Mouse (Mus musculus) retina, embryonic 14.5 days (tissue): ENCODE data around the gene Arhgap27.
"Not testable (repeated sequence)": the region's sequence is repeated elsewhere in the genome, so short reads cannot be mapped to it uniquely, and the experiment has no call there.

Experiments used
- DNase-seq: peaks from one replicate; pipeline ENCODE4 v3.0.0-alpha.2; 2015; ENCODE audit warnings: low spot score

The Arhgap27 gene

DNA sequence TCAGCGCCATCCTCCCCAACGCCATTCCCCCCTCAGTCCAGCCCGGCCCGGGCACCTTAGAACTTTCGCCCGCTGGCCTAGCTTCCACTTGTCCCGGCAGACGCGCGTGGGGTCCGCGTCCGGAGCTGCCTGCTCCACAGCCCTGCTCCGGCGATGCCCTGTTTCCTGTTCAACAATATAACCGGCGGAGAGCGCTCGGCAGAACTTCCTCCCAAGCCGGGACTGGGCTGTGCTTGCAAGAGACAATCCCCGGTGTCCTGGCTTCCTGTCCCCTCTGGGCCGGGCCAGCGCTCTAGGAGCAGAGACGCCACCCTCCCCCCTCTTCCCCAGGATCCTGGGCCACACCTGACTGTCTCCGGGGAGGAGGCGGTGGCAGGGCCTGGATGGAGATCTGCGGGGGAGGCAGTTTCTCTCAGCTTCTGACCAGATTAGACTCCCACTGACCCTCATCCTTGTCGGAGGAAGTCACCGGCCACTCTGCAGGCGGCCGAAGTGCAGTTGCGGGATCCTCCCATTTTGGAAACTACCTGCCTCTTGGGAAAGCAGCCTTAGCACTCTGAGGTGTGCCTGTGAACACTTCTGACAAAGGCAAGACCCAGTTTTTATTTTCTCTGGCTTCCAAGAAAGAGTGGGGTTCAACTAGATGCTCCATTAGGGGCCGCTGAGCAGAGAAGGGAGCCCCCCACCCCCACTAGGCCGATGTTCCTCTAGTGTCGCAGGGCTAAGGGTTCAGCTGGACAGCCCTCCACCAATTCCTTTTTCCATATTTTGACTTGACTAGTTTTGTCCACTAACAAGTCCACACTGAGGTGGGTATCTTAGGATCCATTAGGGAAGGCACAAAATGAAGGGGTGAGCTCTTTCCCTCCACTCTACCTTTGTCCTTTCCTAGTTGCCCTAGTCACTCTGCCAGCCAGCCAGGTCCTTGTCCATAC lies at the start of gene Arhgap27:
Arhgap27 (minus strand) TSS at position 479 of the 935 bp plus-strand sequence.
- peak; percentile 24 for DNase-seq

DNA sequence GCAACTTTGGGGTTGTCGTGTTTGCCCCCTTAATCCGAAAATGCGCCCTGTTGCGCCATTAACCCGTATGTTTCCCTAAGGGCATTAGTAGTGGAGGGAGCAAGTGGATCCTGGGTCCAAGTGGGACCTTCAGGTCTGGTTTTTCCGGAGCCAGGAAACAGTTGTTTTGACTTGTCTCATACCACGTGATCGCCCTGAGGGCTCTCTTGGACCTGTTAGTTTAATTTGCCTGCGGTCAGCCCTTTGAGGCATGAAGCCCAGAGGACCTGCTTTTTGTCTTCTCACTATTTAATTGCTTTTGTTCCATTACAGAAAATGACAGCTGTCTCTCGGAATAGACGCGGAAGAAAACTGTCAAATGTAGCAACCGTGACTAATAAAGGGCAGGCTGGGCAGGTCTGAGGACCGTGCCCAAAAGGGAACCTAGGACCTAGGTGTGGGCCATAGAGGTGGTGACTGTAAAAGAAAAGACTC lies 49.5 kb upstream of the Arhgap27 start:
- DNase-seq, result no peak

GRCm38 (mm10) chr11:103411981-103412949 lies 48.8 kb upstream of the Arhgap27 start, which contains the start of gene Plekhm1:
Gene Plekhm1, minus strand, starts transcription at chr11:103412687.
- peak; percentile 97 for DNase-seq

GRCm38 (mm10) chr11:103411301-103411700 lies 47.8 kb upstream of the Arhgap27 start:
- no peak for DNase-seq

- no peak for DNase-seq
Observed at GRCm38 (mm10) chr11:103408880-103409279, 45.4 kb upstream of the Arhgap27 start.

DNA sequence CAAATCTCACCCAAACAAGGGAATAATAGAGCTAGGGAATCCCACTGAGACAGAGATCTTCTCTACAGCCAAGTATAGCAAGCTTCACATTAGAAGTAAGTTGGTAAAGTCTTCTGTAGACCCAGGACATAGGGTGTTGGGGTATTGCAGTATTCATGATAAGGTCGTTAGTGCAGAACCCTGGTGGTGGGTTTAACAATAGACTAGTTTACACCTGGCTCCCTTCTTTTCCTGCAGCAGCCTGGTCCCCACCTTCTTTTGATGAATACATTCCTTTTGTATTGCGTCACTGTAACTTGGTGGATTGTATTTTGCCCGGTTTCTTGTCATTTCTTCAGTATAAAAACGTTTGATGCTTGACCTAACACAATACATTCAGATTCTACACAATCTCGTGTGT lies 43.6 kb upstream of the Arhgap27 start:
- DNase-seq, result not testable (repeated sequence)

DNA sequence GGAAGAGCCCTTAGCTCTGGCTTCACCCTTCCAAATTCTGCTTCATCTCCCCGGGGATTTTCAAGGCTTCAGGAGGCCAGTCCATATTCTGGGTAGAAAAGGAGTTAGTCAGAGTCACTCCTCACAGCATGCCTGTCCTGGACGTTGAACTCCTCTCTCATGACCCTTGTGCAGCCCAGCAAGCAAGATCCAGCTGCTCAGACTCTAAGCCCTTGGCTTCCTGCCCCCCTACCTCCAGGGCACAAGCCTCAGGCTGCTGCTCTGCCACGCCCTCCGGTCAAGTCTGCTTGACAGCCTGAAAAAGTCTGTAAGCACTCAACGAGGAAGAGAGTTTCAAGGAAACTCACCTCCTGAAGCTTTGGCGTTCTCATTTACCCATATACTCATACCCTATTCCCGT lies 43.1 kb upstream of the Arhgap27 start:
- DNase-seq, result no peak

GRCm38 (mm10) chr11:103405814-103406213 lies 42.3 kb upstream of the Arhgap27 start:
- no peak for DNase-seq

DNA sequence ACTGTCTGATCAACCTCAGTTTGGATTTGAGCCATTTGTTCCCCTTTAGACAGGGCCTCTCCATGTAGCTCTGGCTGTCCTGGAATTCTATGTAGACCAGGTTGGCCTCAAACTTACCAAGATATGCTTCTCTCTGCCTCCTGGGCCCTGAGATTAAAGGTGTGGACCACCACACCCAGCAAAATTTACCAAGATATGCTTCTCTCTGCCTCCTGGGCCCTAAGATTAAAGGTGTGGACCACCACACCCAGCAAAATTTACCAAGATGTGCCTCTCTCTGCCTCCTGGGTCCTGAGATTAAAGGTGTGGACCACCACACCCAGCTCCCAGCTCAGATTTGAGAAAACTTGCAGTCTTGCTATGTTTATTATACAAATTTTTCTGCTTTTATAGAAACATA lies 41.1 kb upstream of the Arhgap27 start:
- no peak for DNase-seq

DNA sequence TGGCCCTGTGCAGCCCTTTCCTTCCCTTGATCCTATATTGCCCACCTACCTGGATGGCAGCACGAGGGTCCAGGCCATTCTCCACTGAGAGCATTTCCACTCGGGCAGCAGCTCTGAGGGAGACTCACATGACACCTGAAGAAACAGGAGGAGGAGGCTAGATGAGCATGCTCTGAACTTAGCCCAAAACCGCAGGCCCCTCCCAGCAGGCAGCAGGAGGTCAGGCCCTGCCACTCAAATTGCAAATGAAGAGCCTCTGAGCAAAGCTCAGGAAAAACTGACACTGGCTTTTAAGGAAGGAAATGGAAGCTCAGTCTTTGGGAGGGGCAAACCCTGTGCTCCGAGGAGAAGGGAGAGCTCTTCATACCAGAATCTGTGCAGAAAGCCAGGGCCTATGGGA lies 40.3 kb upstream of the Arhgap27 start:
- DNase-seq, result no peak

- no peak for DNase-seq
Observed at GRCm38 (mm10) chr11:103402738-103403137, 39.2 kb upstream of the Arhgap27 start.

DNA sequence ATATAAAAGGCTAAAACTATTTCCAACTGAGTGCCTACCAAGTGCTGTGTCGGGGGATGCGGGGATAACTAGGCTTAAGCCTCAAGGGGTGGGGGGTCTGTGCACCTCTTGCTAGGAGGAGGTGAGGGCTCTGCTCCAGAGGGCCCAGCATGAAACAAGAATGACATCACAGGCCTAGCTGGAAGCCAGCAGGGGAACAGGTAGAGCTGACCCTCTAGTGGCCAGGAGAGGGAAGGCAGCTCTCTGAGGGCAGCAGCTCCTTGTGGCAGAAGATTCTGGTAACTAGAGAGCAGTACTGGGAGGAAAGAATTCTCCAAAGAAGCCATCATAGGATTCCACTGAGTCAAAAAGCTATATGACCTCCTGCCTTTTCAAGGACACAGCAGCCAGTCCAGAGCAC lies 38.7 kb upstream of the Arhgap27 start:
- DNase-seq, result peak; percentile 39

GRCm38 (mm10) chr11:103399986-103400385 lies 36.5 kb upstream of the Arhgap27 start:
- no peak for DNase-seq

GRCm38 (mm10) chr11:103399050-103399449 lies 35.6 kb upstream of the Arhgap27 start:
- DNase-seq, result no peak

DNA sequence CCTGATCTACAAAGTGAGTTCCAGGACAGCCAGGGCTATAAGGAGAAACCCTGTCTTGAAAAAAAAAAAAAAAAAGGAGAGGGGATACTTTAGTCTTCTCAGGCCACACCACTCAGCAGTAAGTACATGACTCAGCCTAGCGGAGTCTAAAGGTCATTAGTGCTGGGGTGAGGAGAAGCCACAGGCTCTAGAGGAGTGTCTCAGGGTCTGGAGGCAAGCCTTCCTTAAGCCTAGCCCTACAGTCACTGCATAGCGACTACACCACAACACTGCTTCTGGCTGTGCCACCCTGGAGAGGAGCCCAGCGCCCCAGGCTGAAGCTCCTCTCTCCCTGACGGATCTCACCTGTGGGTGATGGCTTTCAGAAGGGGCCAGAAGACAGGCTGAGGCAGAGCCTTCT lies 33.2 kb upstream of the Arhgap27 start:
- DNase-seq, result no peak

DNA sequence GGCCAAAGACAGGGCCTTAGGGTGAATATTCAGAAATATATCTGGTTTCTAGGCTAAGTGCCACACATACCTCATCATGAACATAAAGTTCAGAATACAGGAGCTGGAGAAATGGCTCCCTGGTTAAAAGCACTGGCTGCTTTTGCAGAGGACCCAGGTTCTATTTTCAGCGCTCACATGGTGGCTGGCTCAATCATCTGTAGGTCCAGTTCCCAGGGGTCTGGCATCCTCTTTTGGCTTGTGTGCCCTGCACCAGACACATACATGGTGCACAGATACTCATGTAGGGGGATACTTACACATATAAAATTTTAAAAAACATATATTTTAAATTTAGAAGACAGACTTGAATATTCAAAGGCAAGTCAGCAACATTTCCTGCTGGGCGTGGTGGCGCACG lies 32.7 kb upstream of the Arhgap27 start:
- DNase-seq, result no peak

DNA sequence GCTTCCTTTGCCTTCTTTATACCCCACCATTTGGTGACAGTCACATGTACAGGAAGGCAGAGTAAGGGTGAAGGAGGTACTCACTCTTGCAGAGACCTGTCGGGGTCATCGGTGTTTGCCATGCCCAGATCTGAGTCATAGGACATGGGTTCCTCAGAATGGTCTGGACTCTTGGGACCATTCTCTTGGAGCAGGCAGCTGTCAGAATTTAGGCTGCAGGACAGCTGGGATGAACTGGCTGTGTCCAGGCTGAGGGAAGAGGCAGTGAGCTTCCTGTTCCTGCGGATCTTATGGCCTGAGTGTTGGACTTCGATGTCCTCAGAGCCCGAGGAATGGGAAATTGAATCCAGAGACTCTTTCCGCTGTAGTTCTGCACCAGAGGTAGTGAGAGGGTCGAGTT lies 31.1 kb upstream of the Arhgap27 start:
- no peak for DNase-seq

DNA sequence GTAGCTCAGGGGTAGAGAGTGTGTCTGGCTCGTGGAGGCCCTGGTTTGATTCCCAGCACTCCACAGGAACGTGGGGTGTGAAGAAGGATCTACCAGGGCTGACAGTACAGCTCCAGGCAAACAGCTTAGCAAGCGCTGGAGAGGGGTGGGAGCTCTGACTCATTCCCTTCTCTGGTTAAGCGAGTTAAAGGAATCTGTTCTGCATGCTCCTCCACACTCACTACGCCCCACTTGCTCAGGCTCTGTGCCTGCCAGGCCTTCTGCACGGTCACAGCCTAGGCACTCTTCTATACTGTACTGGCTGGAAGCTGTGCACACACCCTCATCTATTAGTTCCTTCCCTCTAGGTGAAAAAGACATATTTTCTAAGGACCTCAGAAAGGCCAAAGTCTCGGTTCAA lies 30.5 kb upstream of the Arhgap27 start:
- DNase-seq, result no peak

- no peak for DNase-seq
Observed at GRCm38 (mm10) chr11:103387870-103388526, 24.5 kb upstream of the Arhgap27 start.

DNA sequence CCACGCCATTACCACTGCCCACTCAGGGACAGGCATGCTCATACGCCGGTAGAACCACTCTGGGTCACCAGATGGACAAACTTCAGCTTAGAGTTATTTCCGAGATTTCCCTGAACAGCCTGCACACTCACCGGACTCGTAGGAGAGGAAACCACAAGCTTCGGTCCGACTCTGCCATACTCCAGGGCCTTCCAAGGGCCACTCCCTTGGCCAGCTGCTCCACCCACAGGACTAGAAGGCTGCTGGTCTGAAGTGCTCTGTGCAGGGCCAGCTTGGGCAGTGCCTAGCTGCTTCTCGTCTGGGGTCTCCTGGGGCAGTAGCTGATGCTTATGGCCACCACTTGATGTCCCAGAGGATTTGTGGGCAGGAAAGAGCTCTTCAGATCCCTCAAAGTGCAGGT lies 23.3 kb upstream of the Arhgap27 start:
- DNase-seq, result no peak

GRCm38 (mm10) chr11:103381956-103382613 lies 18.6 kb upstream of the Arhgap27 start:
- DNase-seq, result no peak
